Mouse (Mus musculus) adrenal gland, postnatal 4 days (tissue): ENCODE data around the gene Lss. TPM values are rescaled to one million over a fixed set of nuclear protein-coding genes. Genes with fewer than 3 reads are reported as not detected.

Experiments
- DNase-seq, 2 experiments: peaks; one replicate each; pipeline ENCODE4 v3.0.0; 2021 to 2022; ENCODE audit warnings: low spot score in 2 of 2, mixed read lengths in 2 of 2
- total RNA-seq, 2 experiments: library from RNA; stranded (reverse); gene quantifications; 2 replicates each; pipeline ENCODE4 v1.2.3; 2021

Lss gene
- total RNA-seq, 2 experiments from 2014 or later = 20.8 to 26.6 TPM

DNA sequence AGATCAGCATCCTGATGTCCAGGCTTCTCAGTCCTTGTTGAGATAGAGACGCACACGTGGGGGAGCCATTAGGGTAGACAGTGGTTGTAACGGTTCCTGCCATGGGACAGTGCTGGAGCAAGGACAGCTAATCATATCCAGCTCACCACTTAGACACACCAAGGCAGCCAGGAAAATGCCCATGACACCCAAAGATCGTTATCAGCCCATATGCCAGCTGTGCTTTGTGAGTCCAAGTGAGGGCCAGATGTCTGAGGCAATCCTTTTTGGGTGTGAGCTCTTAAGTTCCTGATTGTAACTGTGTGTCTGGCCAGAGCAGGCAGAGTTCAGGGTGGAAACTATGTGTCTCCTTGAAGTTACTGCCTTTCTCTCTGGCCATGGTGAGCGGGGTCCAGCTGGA, 22.7 kb downstream of the Lss start:
- DNase-seq = no peak

DNA sequence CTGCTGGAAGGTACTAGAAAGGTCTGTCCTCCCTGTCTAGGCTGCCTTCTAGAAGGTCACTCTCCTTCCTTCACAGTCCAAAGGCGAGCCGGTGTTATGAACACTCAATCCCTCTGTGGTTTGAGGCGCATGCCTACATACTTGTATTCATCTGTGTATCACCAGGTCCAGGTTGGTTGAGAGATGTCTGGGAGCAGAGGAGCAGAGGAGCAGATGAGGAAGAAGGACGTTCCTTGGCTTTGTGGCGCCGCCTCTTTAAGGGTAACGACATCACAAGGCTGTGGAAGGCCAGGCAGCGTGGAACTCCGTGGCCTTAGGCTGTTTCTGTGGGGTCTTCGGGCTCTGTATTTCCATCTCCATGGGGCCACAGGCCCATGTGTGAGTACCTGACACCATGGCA, 30.6 kb downstream of the Lss start, which contains the start of gene Spatc1l:
Gene Spatc1l, plus strand, starts transcription at position 301 of the 400 bp plus-strand sequence.
- DNase-seq = no peak

DNA sequence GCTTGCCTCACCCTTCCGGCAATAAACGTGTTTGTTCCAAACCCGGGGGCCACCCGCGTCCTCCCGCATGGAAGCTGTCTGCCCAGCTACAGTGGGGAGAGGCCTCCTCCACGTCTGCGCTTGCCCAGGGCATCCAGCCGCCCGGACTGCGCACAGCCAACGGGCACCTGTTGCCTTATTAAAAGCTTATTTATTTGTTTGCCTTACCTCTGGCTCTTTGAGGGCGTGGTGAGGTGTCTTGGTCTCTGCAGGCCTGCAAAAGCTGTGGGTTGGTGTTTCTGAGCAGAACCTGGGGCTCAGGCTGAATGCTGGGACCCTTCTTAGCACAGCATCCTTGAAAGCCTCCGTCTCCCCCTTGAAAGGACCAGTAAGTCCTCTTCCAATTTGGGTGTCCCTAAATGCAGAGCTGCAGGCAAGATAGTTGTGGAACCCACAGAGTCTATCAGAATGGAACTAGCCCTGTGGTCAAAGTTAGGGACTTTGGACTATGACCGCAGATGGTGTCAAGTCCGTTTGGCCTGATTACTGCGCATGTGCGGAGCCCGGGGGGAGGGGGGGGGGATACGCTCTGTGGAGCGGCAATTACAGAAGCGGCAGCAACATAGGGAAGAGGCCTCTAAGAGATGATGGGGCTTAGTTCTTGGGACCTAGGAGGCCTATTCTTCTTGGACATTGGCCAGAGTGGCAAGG, 38.8 kb downstream of the Lss start:
- no peak for DNase-seq

DNA sequence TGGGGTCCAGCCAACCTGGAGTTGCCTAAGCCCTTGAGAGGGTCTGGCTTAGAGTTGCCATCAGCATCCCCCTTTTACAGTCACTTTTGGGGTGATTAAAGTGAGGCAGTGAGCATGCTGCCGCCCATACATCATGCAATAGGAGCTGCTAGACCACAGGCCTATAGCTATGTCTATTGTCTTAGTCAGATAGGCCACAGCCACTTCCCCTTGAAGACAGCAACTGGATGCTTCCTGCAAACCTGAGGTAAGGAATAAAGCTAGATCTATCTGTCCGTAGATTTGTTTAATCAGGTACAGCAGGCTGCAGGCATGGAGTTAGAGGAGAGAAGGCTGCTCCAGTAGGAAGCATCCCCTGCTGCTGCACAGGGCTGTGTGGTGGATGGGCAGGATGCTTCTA, 39.7 kb downstream of the Lss start:
- no peak for DNase-seq

DNA sequence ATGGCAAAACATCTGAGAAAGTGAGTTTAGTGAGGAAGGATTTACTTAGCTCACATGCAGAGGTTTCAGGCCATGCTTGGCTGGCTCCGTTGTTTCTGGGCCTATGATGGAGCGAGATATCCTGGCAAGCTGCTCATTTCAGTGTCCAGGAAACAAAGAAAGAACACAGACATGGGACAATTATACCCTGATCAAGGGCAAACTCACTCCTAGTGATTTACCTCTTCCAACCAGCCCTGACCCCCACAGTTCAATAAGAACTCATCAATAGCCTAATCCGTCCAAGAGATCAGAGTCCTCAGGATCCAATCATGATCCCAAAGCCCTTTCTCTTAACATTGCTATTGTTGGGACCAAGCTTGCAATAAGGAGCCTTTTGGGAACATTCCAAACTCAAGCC, 40.8 kb downstream of the Lss start:
- no peak for DNase-seq

DNA sequence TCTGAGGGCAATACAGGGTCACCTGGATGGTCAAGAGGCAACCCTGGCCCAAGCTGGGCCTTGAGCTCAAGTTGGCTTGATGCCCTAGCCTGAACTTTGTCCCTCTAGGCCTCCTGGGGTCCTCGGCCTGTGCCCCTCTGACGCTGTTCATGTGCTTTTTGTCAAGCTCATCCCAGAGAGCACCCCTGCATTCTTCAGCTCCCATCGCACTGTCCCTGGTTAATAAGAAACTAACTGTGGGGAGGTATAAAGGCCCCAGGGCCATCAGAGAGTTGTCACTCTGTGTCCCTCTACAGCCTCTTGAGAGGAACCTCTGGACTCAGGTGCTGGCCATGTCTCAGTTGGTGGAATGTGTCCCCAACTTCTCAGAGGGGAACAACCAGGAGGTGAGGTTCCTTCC, 44.0 kb downstream of the Lss start, which contains the start of gene Ftcd:
Gene Ftcd, plus strand, starts transcription at position 275 of the 400 bp plus-strand sequence.
- DNase-seq = no peak

DNA sequence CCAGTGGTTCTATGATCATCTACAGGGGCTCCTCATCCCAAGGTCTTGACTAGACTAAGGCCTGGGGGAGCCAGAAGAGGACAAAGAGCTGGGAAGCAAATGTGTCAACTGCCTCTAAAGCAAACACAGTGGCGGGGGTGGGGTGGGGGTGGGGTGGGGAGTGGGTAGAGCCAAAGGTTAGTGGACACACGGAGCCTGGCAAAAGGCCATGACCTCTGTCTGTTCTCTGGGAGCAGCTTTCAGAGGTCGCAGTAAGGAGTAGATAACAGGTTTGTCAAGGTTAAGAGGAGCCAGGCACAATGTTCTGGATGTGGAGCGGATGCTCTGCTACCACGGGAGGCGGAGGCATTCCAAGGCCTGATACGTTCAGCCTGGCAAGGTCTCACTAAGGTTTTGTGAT, 45.5 kb downstream of the Lss start:
- DNase-seq = no peak

DNA sequence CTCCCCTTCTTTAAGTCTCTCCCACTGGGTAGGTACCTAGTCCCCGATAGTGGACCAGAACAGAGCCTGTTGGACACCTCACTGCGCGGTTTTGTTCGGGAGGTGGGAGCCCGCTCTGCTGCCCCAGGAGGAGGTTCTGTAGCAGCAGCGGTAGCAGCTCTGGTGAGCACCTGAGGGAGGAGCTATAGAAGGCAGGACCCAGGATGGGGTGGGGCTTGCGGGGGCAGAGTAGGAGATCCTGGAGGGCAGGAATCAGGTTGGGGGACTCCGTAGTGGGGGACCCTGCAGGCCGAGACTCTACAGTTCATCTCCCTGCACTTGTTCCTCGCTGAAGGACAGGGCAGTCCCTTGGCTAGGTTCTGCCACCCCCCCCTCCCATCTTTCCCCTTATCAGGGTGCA, 52.8 kb downstream of the Lss start:
- DNase-seq = no peak

DNA sequence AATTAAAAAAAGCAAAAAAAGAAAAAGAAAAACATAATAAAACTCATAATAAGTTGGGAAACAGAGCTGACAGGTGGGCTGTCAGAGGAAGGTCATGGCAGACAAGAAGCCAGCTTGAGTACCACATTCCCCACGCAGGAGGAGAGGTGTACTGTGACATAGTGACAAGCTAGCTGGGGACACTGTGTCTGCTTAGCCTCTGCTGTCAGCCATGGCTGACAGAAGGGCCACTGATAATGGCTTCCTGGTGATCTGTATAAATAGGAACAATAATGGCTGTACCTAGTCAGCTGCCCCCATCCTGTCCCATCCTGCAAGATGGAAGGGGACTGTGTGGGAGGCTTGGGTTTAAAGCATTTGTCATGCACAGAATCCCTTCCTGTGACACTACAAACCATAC, 54.8 kb downstream of the Lss start:
- no peak for DNase-seq

DNA sequence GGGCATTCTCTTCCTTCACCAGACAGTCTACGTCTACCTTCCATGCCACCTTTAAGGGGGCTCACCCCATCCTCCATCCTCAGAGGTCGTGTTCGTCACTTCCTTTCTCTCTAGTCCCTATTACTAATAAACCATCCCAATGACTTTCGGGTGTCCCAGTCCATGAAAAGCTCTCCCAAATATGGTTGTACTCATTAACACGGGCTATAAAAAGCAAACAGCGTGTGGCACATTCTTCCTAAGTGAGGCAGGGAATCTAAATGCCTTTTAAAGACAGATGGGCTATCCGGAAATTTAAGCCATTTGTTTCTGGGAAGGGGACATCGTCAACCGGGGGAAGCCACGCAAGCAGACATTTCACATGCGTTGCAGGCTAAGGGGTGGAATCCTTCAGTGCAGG, 58.8 kb downstream of the Lss start:
- no peak for DNase-seq

DNA sequence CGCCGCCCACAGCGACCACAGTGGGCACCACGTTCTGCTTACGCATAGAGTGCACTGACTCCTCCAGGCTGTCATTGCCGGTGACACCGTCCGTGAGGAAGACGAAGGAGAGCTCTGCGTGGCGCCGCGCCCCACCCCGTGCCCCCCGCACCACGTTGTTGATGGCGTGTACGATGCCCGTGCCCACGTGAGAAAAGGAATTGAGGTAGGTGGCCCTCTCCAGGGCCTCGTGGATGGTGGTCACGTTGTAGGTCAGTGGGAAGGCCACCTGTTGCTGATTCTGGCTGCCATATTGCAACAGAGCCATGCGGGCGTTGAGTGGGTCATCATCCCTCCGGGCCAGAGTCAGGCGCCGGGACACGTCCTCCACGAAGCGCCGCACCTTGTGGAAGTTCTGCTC, 65.0 kb downstream of the Lss start:
- no peak for DNase-seq

DNA sequence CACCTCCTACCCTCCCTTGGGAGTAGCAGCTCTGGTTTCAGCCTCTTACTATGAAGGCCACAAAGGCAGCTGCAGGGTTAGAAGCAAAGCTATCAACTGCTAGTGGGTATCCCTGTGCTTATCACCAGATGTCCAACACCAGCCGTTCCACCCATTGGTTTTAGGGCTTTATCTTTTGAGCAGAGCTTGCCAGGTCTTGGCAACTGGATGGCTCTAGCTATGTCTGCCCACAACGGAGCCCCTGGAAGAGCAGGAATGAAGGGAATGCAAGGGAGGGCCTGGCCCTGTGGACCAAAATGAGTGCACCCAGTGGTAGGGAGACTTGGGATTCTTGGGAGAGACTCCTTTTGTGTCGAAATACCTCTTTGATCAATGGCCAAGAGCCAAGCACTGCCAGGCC, 71.3 kb downstream of the Lss start:
- DNase-seq = no peak

Other genes starting within 250 kb of the Lss start
- 10 to 100 TPM; 39.8 to 42.4 TPM for gene Dip2a, start 186.3 kb upstream of the Lss start, total RNA-seq
- not detected for gene AC141477.1, start 91.1 kb upstream of the Lss start, total RNA-seq
- gene Pcnt, start 88.8 kb upstream of the Lss start, total RNA-seq = 10 to 100 TPM; 30.3 to 31.5 TPM
- not detected for gene 2610028H24Rik, start 82.5 kb upstream of the Lss start, total RNA-seq
- gene Mcm3ap, start 62.7 kb upstream of the Lss start, total RNA-seq = 10 to 100 TPM; 46.5 to 47.3 TPM
- gene Ybey, start 62.5 kb upstream of the Lss start, total RNA-seq = 1 to 10 TPM; 5.0 to 6.3 TPM
- gene Spatc1l, start 30.7 kb downstream of the Lss start, total RNA-seq = not detected
- gene Ftcd, start 44.1 kb downstream of the Lss start, total RNA-seq = 10 to 100 TPM in 1 of 2 experiments, under 1 TPM in 1; 0.62 to 16.4 TPM
- gene Col6a2, start 92.0 kb downstream of the Lss start, total RNA-seq = 100 to 1,000 TPM; 175 to 182 TPM
- 100 to 1,000 TPM; 363 to 367 TPM for gene Col6a1, start 194.6 kb downstream of the Lss start, total RNA-seq